Mouse (Mus musculus) liver, embryonic 14.5 days (tissue): ENCODE measurements around the gene Agbl5.

ENCODE experiments used
- CTCF ChIP-seq: IDR thresholded peaks from 2 replicates; pipeline ENCODE4 v1.5.1; 2016; ENCODE audit warnings: antibody characterized with exemption, low read depth, control low read depth
- EP300 ChIP-seq: IDR thresholded peaks from 2 replicates; pipeline ENCODE4 v1.6.1; 2016; ENCODE audit warnings: antibody characterized with exemption, low read depth

DNA sequence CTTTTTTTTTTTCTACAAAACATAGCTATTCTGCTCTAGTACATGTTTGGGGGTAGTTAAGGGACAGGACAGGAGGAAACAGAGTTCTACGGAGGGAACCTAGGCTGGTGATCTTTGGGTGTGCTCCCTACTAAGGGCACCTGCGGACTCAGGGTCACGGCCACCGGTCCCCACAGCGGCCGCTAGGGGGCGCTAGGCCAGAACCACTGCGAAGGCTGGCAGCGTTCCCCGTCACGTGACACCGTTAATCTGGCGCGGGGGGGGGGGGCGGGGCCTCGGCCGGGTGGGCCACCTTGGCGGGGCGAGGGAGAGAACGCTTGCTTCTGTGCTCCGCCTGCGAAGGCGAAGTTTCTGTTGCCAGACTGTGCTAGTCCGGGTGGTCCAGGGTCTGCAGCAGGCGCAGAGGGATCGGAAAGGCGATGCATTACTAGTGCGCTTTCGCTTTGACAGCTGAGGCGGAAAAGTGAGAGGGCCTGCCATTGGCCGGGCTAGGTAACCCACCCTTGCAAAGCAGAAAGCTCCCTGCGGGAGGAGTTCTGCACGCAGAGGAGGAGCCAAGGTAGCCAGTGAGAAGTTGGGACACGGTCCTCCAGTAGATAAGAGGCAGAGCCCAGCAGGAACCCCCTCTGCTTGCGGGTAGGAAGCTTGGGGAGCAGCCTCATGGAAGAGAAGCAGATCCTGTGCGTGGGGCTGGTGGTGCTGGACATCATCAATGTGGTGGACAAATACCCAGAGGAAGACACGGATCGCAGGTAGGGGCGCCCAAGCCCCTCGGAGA, 33.0 kb downstream of the Agbl5 start, which contains the start of gene Khk:
- TF ChIP-seq EP300 (no peak), CTCF (peak; percentile 96)
